Mouse (Mus musculus) thymus, postnatal 14 days (tissue): ENCODE measurements at regions not wholly inside any gene's neighbourhood (a gene's known extent, or its start where the extent isn't known, plus 50 kb on each side); places are given as distances from the start of the nearest gene placed in this dataset.

Source experiments
- DNase-seq: peaks from one replicate; pipeline ENCODE4 v3.0.0; 2021

GRCm38 (mm10) chr16:53480664-53481063 is 1026.8 kb upstream of the Alcam start:
- DNase-seq, result no peak

GRCm38 (mm10) chr16:53439511-53439910 is 985.6 kb upstream of the Alcam start:
- DNase-seq, result no peak

GRCm38 (mm10) chr16:53418416-53418815 is 964.5 kb upstream of the Alcam start:
- DNase-seq, result no peak

DNA sequence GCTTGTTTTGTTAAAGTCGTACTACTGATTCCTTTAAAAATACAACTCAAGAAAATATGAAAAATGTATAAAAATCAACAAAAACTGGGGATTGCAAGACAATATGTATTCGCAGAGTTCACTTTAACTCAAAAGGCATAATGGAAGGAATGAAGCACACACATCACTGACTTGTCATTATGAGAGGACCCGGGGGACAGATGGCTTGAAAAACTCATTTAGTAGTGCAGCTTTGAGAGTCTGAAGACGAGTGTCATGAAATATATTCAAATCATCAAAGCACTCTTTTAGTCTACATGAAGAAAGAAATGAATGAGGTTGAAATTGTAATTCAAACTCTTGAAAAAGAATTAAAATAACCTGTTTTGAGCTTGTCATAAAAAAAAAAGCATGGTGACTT is 931.3 kb upstream of the Alcam start:
- no peak for DNase-seq

GRCm38 (mm10) chr16:53342153-53342552 is 888.3 kb upstream of the Alcam start:
- DNase-seq, result no peak

DNA sequence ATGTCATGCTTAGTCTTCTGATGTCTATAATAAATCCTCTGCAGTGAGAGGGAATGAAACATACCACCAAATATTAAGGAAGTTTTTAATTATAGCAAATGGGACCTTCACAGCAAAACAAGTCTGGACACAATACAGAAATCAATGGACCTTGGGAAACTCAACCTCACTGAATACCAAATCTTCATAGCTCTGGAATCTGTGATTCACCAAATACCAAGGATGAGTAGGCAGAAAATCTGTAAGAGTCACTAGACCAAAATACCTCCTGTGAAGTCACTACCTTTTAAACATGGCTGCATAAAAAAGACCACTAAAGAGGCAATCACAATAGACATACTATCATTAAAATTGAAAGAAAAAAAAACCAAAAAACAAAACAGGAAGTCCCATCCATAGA is 872.5 kb upstream of the Alcam start:
- DNase-seq, result no peak

DNA sequence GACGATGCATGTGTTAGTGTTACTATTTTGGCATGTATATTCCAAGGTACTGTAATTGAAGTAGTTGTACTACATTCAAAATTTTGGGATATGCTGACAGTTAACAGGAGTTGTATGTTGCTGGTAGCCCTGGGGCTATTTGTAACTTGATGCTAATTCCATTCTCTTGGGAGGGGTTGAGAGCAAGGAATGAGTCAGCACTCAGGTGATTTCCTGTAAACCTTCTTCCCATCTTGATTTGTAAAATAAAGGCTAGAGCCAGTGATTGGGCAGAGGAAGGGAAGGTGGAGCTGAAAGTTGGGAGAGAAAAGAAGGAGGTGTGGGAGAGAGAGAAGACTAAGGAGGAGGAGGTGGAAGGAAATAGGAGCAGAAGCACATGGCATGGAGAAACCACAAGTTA is 838.2 kb upstream of the Alcam start:
- no peak for DNase-seq

- DNase-seq, result no peak
These were observed 828.1 kb upstream of the Alcam start for GRCm38 (mm10) chr16:53282014-53282413.

- peak; percentile 24 for DNase-seq
These were observed 812.2 kb upstream of the Alcam start for GRCm38 (mm10) chr16:53266116-53266515.

DNA sequence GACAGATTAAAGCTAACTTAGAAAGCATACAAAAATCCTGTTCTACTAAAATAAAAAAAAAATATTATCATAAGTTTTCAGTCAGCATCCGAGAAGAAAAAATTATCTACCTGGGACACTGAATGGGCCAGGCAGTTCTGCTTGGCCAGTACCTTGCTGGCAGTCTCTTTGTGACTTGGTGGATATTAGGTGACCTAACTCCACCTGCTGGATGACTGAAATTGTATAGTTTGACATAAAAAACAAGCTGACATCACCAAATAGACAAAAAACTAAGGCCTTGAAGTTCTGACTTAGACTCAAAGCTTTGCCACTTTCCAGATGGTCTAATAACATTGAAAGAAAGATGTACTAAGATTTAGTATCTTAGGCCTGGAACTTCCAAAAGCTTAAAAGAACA is 791.5 kb upstream of the Alcam start:
- no peak for DNase-seq

GRCm38 (mm10) chr16:53242126-53242537 is 788.3 kb upstream of the Alcam start:
- DNase-seq, result no peak

GRCm38 (mm10) chr16:53218886-53219285 is 765.0 kb upstream of the Alcam start:
- DNase-seq, result no peak

GRCm38 (mm10) chr16:53201449-53201848 is 747.6 kb upstream of the Alcam start:
- DNase-seq, result no peak

DNA sequence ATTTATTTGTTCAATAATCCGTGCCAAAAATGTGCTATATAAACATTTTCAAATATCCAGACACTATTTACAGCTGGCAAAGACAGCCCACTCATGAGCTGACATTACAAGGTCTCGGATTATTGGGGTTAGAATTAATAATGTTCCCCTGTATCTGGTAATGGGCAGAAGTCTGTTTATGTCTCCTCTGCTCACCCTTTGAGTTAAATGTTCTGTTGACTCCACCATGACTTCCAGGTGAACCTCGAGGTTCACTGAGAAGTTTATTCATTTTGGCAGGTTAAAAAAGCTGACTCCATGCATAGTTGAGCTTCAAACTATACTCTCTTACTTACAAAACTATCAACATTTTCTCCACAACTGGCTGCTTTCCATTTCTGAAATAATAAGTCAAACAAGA is 732.6 kb upstream of the Alcam start:
- DNase-seq, result no peak

DNA sequence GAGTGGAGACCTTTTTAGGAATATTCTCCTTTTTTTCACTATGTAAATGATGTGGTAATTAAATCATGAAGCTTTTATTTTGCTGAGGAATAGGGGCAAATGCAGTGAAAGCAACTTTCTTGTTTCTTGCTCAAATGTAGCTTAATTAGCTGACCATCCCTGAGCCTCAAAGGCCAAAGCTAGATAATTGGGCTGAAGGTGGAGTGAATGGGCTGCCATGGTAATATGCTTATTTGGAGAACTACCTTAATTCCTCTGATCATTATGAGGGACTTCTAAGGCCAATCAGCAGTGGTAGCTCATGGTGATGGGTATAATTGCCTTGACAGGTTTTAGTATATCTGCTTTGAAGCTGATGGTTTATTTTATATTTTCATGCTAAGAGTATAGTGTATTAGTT is 702.5 kb upstream of the Alcam start:
- DNase-seq, result no peak

GRCm38 (mm10) chr16:53130677-53131076 is 676.8 kb upstream of the Alcam start:
- DNase-seq, result no peak

DNA sequence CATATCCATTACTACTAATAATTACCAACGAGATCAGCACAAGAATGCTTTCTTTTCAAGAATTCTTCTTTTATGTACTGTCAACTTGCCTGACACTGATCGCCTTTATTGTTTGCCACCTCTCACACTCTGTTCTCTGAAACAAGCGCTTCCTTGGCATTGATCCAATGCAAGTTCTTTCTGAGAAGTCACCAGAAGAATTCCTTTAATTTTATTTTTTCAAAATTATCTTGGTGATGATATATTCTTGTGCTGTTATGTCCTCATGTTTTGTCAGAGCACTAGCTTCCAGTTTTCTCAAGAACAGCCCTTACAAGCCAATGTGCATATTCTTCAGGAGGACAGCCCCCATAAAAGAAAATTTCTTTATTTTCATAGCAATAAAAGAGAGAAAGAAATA is 654.9 kb upstream of the Alcam start:
- DNase-seq, result no peak

GRCm38 (mm10) chr16:53095396-53095929 is 641.6 kb upstream of the Alcam start:
- no peak for DNase-seq

DNA sequence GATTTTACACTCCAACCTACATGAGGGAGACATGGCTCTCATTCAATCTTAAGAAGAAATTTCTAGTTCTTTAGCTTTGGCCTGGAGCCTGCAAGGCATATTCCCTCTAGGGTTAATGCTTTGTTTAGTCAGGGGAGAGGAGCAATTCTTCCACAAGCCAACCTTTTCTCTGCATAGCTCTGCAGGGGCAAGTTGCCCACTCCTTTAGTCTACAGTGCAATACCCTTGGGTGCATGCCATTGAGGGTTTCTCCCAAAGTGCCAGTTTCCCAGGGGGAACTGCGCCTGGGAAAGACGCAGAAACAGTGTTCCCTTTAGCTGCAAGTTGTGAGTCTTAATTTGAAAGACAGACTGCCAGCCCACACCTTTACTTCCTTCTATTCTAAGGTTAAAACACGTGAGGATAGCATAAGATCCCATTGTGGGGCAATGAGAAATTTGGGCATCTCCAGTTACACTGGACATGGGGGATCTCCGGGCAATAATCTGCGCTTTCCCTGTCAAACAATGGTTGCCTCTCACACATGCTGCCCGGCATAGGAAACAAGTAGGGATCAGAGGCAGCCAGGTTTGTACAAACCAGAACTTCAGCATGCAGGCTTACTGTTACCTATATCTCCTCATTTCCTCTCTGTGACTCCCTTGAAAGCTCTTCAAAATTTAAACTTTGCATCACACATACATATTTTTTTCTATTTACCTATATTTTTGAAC is 620.1 kb upstream of the Alcam start:
- no peak for DNase-seq

DNA sequence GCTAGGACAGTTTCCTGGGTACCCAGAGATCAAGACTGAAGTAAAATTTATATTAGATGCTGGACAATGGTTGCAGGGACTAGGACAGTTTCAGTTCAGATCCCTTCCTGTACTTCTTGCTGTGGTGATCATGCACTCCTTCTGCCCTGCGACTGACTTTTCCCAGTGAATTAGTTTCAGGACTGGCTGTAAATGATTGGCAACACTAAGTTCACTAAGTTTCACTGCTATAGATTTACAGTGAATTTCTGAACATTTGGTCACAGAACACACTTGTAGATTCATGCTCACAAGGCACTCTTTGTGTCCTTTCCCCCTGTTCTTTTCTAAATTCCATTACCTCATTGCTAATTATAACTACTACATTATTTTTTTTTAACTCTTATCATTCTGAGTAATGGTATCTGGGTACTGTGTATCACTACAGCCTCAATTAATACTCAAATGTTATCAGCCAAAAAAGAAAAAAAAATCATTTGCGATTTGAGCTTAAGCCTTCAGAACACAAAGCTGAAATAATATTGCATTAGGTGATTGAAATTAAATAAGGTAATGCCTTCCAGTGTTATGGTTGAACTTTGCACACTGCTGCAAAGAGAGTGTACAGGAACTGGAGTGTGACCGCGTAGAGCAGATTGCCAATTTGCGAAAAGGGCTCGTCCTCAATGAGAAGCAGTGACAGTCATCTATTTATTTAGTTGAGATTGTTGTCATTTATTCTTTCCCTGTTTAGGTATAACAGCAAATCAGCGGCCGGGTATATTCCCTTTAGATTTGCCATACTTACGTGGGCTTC is 618.2 kb upstream of the Alcam start:
- no peak for DNase-seq

DNA sequence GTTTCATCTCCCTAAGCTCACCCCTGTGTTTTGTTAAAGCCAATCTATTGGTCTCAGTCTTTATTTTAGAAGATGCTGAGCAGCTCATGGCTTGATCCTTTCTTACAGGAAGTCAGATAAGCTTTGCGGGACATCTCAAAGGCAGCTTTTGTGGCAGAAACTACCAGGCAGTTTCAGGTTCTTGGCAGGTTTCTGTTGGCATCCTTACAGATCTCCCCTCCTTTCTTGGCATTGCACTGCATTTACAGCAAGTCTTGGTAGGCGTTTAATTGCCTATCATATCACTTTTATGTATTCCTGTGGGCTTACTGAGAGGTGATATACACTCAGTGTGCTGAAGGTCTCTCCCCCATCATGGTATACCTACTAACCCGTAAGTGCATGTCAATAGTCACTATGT is 610.3 kb upstream of the Alcam start:
- no peak for DNase-seq

GRCm38 (mm10) chr16:53063061-53063460 is 609.2 kb upstream of the Alcam start:
- no peak for DNase-seq

DNA sequence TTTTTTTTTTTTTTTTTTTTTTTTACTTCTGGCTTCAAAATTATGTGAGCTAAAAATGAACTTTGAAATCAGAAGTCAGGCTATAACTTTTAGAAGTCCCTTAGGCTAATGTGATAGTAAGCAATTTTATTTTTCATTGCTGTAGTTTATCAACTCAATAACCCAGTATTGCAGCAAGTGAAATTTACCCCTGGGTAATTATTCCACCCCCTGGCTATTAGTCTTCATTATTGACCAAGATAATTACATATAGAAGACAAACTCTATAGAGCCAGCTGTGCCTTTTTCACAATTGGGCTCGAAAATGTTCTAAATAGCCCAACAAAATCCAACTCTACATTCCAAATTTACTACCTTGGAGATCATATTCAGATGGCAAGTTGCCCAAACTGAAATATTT is 572.2 kb upstream of the Alcam start:
- no peak for DNase-seq

GRCm38 (mm10) chr16:53011847-53012246 is 558.0 kb upstream of the Alcam start:
- DNase-seq, result no peak
